Mouse (Mus musculus) forebrain, embryonic 12.5 days (tissue): ENCODE results near the gene Gnmt. TPM values are rescaled to one million over a fixed set of nuclear protein-coding genes. Genes with fewer than 3 reads are reported as not detected.

Source experiments
- ATAC-seq: fragments of 200-750 bp; cut with Nextera tagmentation; 2 replicates; pipeline ENCODE4 v1.8.0; 2017; ENCODE audit warnings: moderate TSS enrichment; ENCODE audit not compliant: low FRiP score
- H3K27ac ChIP-seq: fragments of 300-500 bp; sonication (generic); 2 replicates; pipeline ENCODE4 v1.5.1; 2016; ENCODE audit warnings: mild to moderate bottlenecking
- H3K27me3 ChIP-seq: fragments of 300-500 bp; sonication (generic); 2 replicates; pipeline ENCODE4 v1.6.1; 2016; ENCODE audit warnings: mild to moderate bottlenecking
- H3K36me3 ChIP-seq: fragments of 300-500 bp; sonication (generic); replicated peaks from 2 replicates; pipeline ENCODE4 v1.6.1; 2016; ENCODE audit warnings: mild to moderate bottlenecking
- H3K4me1 ChIP-seq: fragments of 300-500 bp; sonication (generic); 2 replicates; pipeline ENCODE4 v1.6.1; 2016
- H3K4me2 ChIP-seq: fragments of 300-500 bp; sonication (generic); 2 replicates; pipeline ENCODE4 v1.6.1; 2016; ENCODE audit warnings: mild to moderate bottlenecking, moderate library complexity
- H3K4me3 ChIP-seq: fragments of 300-500 bp; sonication (generic); replicated peaks from 2 replicates; pipeline ENCODE4 v1.5.1; 2016; ENCODE audit warnings: mild to moderate bottlenecking
- H3K9ac ChIP-seq: fragments of 300-500 bp; sonication (generic); 2 replicates; pipeline ENCODE4 v1.6.1; 2016; ENCODE audit warnings: mild to moderate bottlenecking
- H3K9me3 ChIP-seq: fragments of 300-500 bp; sonication (generic); 2 replicates; pipeline ENCODE4 v1.6.1; 2016
- WGBS: fragments of 180-500 bp; shearing (Covaris S2); methylation state at CpG from one replicate; pipeline ENCODE4 v1.1.7; 2016; 5-methylcytosine and 5-hydroxymethylcytosine counted together
- polyA plus RNA-seq: library from polyadenylated mRNA; unstranded; fragments of >200 nt; fragmentation: Nextera tagmentation; extraction: Ambion mirVana; gene quantifications from 2 replicates; pipeline ENCODE4 v1.2.1, GENCODE M21; 2016

Gene Gnmt
- polyA plus RNA-seq, 1 experiment from 2014 or later = 0.54 TPM

- H3K4me3 ChIP-seq = peak overlapping the region; percentile 100
- H3K9ac ChIP-seq = peak overlapping the region; percentile 91
- WGBS = 1% methylated on average over 52 of the region's 76 CpGs
- H3K27me3 ChIP-seq = no peaks in the 10 kb centered on the region
- no peak; the same call in none of the 2 replicates for ATAC-seq
- peak overlapping the region; percentile 60 for H3K27ac ChIP-seq
- no peaks in the 10 kb centered on the region for H3K9me3 ChIP-seq
- peak overlapping the region; percentile 100 for H3K4me2 ChIP-seq
- peaks cover 16% of the 10 kb centered on the region for H3K4me1 ChIP-seq
- peaks cover 28% of the 10 kb centered on the region for H3K36me3 ChIP-seq
These were observed 17.2 kb downstream of the Gnmt start for GRCm38 (mm10) chr17:46711612-46712271.

- Histone ChIP-seq H3K36me3 (peaks cover 23% of the 10 kb centered on the region), H3K9me3 (no peaks in the 10 kb centered on the region), H3K27me3 (no peaks in the 10 kb centered on the region), H3K4me3 (peak within 1 kb of the TSS; percentile 100), H3K27ac (peak within 1 kb of the TSS; percentile 82), H3K4me2 (peak within 1 kb of the TSS; percentile 100), H3K9ac (peak within 1 kb of the TSS; percentile 91), H3K4me1 (peaks cover 19% of the 10 kb centered on the region)
- ATAC-seq = peak; percentile 93
- WGBS = 10% methylated on average over 36 of the region's 36 CpGs
These were observed 17.9 kb downstream of the Gnmt start, which contains the start of gene Pex6 for GRCm38 (mm10) chr17:46710959-46711597. Gene Pex6, plus strand, starts transcription at chr17:46711463.

GRCm38 (mm10) chr17:46706375-46707089 is 22.4 kb downstream of the Gnmt start:
- Histone ChIP-seq H3K4me2 (peak overlapping the region; percentile 11; the same call in 1 of the 2 replicates), H3K27me3 (no peaks in the 10 kb centered on the region), H3K27ac (no peak overlapping the region), H3K36me3 (no peaks in the 10 kb centered on the region), H3K4me1 (peaks cover 34% of the 10 kb centered on the region), H3K9ac (no peak overlapping the region), H3K4me3 (no peak overlapping the region), H3K9me3 (no peaks in the 10 kb centered on the region)
- ATAC-seq = no peak
- WGBS = 92% methylated on average over 14 of the region's 14 CpGs

- 0 out of 2 replicates have a peak, but pooled peaks cover 3% of the 10 kb centered on the region for H3K36me3 ChIP-seq
- peak within 1 kb of the TSS; percentile 89 for H3K9ac ChIP-seq
- WGBS = 2% methylated on average over 48 of the region's 48 CpGs
- H3K4me2 ChIP-seq = peak within 1 kb of the TSS; percentile 70
- ATAC-seq = peak; percentile 97
- peaks cover 39% of the 10 kb centered on the region for H3K4me1 ChIP-seq
- H3K9me3 ChIP-seq = no peaks in the 10 kb centered on the region
- H3K4me3 ChIP-seq = peak within 1 kb of the TSS; percentile 78
- H3K27me3 ChIP-seq = no peaks in the 10 kb centered on the region
- H3K27ac ChIP-seq = peak within 1 kb of the TSS; percentile 93
These were observed 23.8 kb downstream of the Gnmt start, which contains the start of gene Ppp2r5d for GRCm38 (mm10) chr17:46704887-46705835. Gene Ppp2r5d, minus strand, starts transcription at chr17:46705111.

- H3K36me3 ChIP-seq = peaks cover 10% of the 10 kb centered on the region
- peak overlapping the region; percentile 87 for H3K27ac ChIP-seq
- H3K4me1 ChIP-seq = peaks cover 39% of the 10 kb centered on the region
- H3K4me2 ChIP-seq = peak overlapping the region; percentile 70
- WGBS = 4% methylated on average over 38 of the region's 41 CpGs
- H3K9me3 ChIP-seq = no peaks in the 10 kb centered on the region
- H3K9ac ChIP-seq = peak overlapping the region; percentile 89
- no peaks in the 10 kb centered on the region for H3K27me3 ChIP-seq
- peak overlapping the region; percentile 78 for H3K4me3 ChIP-seq
- peak; percentile 80 for ATAC-seq
These were observed 24.7 kb downstream of the Gnmt start for GRCm38 (mm10) chr17:46703971-46704886.

GRCm38 (mm10) chr17:46702506-46702905 is 26.5 kb downstream of the Gnmt start:
- H3K27ac ChIP-seq = no peak overlapping the region
- no peaks in the 10 kb centered on the region for H3K27me3 ChIP-seq
- peaks cover 39% of the 10 kb centered on the region for H3K4me1 ChIP-seq
- 93% methylated on average over 5 of the region's 5 CpGs for WGBS
- peaks cover 26% of the 10 kb centered on the region for H3K36me3 ChIP-seq
- peak overlapping the region; percentile 70 for H3K4me2 ChIP-seq
- H3K4me3 ChIP-seq = no peak overlapping the region
- H3K9me3 ChIP-seq = no peaks in the 10 kb centered on the region
- no peak for ATAC-seq
- H3K9ac ChIP-seq = peak overlapping the region; percentile 89

GRCm38 (mm10) chr17:46702100-46702499 is 26.9 kb downstream of the Gnmt start:
- ATAC-seq = no peak
- WGBS = 86% methylated on average over 12 of the region's 12 CpGs
- H3K4me3 ChIP-seq = no peak overlapping the region
- peaks cover 26% of the 10 kb centered on the region for H3K36me3 ChIP-seq
- H3K27me3 ChIP-seq = no peaks in the 10 kb centered on the region
- H3K27ac ChIP-seq = no peak overlapping the region
- peak overlapping the region; percentile 25; the same call in 1 of the 2 replicates for H3K9ac ChIP-seq
- H3K4me2 ChIP-seq = 0 out of 2 replicates have a peak overlapping the region, but pooled peaks have one; percentile 70
- H3K9me3 ChIP-seq = no peaks in the 10 kb centered on the region
- peaks cover 39% of the 10 kb centered on the region for H3K4me1 ChIP-seq

GRCm38 (mm10) chr17:46701489-46701888 is 27.5 kb downstream of the Gnmt start:
- peaks cover 38% of the 10 kb centered on the region for H3K4me1 ChIP-seq
- H3K27ac ChIP-seq = no peak overlapping the region
- H3K9ac ChIP-seq = peak overlapping the region; percentile 25; the same call in 1 of the 2 replicates
- no peaks in the 10 kb centered on the region for H3K9me3 ChIP-seq
- ATAC-seq = no peak
- H3K4me2 ChIP-seq = no peak overlapping the region
- peaks cover 28% of the 10 kb centered on the region for H3K36me3 ChIP-seq
- 89% methylated on average over 12 of the region's 12 CpGs for WGBS
- no peaks in the 10 kb centered on the region for H3K27me3 ChIP-seq
- no peak overlapping the region for H3K4me3 ChIP-seq

- Histone ChIP-seq H3K9me3 (no peaks in the 10 kb centered on the region), H3K9ac (no peak overlapping the region), H3K4me1 (peaks cover 31% of the 10 kb centered on the region), H3K36me3 (peaks cover 37% of the 10 kb centered on the region), H3K4me2 (no peak overlapping the region), H3K27me3 (no peaks in the 10 kb centered on the region), H3K4me3 (no peak overlapping the region), H3K27ac (no peak overlapping the region)
- 90% methylated on average over 3 of the region's 3 CpGs for WGBS
- no peak for ATAC-seq
These were observed 29.1 kb downstream of the Gnmt start for GRCm38 (mm10) chr17:46699912-46700311.

- no peak overlapping the region for H3K27ac ChIP-seq
- no peak overlapping the region for H3K4me2 ChIP-seq
- no peak overlapping the region for H3K4me3 ChIP-seq
- peaks cover 31% of the 10 kb centered on the region for H3K4me1 ChIP-seq
- ATAC-seq = no peak
- H3K9me3 ChIP-seq = no peaks in the 10 kb centered on the region
- no peak overlapping the region for H3K9ac ChIP-seq
- 83% methylated on average over 5 of the region's 5 CpGs for WGBS
- no peaks in the 10 kb centered on the region for H3K27me3 ChIP-seq
- H3K36me3 ChIP-seq = peaks cover 37% of the 10 kb centered on the region
These were observed 29.7 kb downstream of the Gnmt start for GRCm38 (mm10) chr17:46699245-46699644.

- WGBS = 88% methylated on average over 6 of the region's 6 CpGs
- no peak overlapping the region for H3K4me3 ChIP-seq
- no peak overlapping the region for H3K27ac ChIP-seq
- H3K36me3 ChIP-seq = peaks cover 42% of the 10 kb centered on the region
- H3K4me1 ChIP-seq = peaks cover 24% of the 10 kb centered on the region
- no peaks in the 10 kb centered on the region for H3K27me3 ChIP-seq
- no peak for ATAC-seq
- no peak overlapping the region for H3K4me2 ChIP-seq
- no peaks in the 10 kb centered on the region for H3K9me3 ChIP-seq
- H3K9ac ChIP-seq = no peak overlapping the region
These were observed 30.5 kb downstream of the Gnmt start for GRCm38 (mm10) chr17:46698515-46698914.
